Mouse (Mus musculus): ENCODE data around the gene Afap1.
A peak's percentile ranks its signal among the peaks of the same experiment; 100 is the strongest.

Afap1 gene

GRCm38 (mm10) chr5:35897147-35897546 lies 4.0 kb downstream of the Afap1 start:
- DNase-seq (ENCODE audit: low read depth), result no peak

DNA sequence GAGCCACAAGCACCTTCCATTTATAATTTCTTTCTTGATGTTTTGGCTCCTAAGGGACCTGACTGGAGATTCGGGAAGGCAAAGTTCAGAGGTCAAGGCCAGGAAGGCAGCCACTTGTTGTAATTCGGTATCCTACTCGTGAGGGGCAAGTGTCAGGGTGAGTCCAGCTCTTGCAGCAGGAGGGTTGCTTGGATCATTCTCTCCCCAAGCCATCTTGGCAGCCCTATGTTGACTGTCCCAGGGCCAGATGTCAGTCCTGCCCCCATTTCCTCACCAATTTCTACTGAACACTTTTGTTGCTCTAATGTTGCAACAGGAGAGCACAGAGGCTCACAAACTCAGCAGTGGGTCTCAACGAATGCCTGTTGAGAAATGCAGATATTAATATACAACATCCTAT lies 5.0 kb downstream of the Afap1 start:
- no peak for DNase-seq (ENCODE audit: low read depth)

DNA sequence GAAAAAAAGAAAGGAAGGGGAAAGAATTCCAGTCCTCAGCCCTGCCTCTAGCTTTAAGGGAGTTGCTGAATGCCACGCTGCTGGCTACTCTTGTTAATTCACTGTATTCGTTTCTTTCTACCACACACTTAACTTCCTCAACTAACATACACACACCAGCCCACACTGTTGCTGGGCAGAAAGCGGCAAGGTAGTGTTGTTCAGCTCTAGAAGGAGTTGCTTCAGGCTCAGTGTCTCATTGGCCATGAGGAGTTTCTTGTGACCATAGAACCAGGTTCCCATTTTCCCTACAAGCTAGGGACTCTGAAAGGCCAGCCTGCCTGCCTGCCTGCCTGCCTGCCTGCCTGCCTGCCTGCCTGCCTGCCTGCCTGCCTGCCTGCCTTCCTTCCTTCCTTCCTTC lies 5.9 kb downstream of the Afap1 start:
- no peak for DNase-seq (ENCODE audit: low read depth)

GRCm38 (mm10) chr5:35900401-35901225 lies 7.5 kb downstream of the Afap1 start:
- no peak for DNase-seq (ENCODE audit: low read depth)

GRCm38 (mm10) chr5:35901226-35901809 lies 8.2 kb downstream of the Afap1 start:
- DNase-seq (ENCODE audit: low read depth), result no peak

GRCm38 (mm10) chr5:35903456-35903855 lies 10.3 kb downstream of the Afap1 start:
- no peak for DNase-seq (ENCODE audit: low read depth)

GRCm38 (mm10) chr5:35905283-35905682 lies 12.2 kb downstream of the Afap1 start:
- DNase-seq (ENCODE audit: low read depth), result no peak

GRCm38 (mm10) chr5:35907090-35907489 lies 14.0 kb downstream of the Afap1 start:
- no peak for DNase-seq (ENCODE audit: low read depth)

DNA sequence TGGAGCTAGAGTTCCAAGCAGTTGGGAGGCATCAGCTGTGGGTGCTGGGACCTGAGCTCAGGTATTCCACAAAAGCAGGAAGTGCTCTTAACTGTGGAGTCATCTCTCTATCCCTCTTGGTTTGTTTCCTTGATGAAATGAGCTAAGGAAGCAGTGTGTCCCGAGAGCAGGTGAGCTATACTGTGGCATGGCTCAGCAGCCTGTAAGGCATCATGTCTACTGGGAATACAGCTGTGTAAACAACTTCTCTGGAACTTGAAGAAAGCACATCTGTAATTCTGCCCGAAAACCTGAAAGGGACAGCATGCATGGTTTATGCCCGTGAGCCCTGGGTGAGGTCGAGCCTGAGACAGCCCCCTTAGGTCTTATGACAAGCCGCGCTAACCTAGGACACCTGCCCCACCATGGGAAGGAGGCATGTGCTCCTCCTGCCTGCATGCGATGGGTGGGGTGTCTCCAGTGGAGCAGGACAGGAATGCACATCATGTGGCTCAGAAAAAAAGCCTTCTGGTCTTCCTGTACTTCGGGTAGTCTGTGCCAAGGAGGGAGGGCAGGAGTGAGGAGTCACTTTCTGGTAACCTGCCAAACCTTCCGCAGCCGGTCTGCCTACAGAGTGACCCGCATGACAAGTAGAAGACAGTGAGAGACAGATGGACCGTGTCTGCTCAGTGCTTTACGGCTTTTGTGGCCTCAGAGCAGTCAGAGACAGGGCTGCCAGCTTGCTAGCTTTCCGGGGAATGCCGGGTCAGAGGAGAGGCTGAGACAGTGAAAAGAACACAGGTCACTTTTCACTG lies 14.7 kb downstream of the Afap1 start:
- peak; percentile 77 for DNase-seq (ENCODE audit: low read depth)

- no peak for DNase-seq (ENCODE audit: low read depth)
These were observed 15.7 kb downstream of the Afap1 start for GRCm38 (mm10) chr5:35908626-35909443.

DNA sequence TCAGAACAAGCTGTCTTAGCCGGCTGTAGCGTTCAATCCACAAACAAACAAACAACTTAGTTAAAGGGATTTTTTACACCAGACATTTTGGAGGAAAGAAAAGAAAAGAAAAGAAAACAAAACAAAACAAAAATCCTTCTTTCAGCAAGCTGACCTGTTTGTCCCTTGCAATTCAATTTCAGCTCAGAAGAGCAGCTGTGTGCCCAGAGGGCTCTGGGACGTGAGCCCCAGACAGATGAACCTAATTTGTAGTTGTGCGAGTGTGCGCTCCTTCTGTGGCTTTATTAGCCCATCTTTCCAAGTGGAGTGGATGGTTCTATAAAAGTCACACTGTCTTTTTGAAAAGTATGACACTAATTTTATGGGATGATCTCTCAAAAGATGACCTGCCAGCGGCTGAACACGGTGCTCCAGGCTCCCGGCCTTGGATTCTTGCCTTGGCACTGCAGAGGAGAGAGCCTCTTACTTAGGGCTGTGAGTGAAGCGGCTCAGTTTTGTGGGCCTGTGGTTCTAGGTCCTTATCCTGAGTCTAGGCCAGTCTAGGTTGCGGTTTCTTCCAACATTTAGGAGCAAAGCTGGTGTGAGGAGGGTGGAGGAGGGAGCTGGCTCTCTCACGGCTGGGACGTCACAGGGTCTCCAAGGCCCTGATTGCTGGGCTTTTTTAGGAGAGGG lies 22.6 kb downstream of the Afap1 start:
- DNase-seq (ENCODE audit: low read depth), result no peak

DNA sequence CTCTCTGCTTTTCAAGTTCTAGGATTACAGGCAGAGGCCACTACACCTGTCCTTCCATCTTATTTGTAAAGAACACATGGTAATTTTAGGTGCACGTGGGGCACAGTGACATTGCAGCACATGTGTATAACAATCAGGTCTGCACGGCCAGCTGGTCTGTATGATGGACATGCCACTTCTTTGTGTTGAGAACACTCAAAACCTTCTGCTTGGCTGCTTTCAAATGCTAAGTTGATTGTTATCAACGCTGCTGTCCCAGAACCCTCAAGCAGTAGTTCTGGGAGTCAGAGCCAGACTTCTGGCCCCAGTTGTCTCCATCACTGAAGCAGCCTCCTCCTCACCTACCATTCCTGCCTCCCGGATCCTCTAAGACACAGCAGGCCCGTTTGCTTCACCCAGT lies 23.5 kb downstream of the Afap1 start:
- DNase-seq (ENCODE audit: low read depth), result no peak

DNA sequence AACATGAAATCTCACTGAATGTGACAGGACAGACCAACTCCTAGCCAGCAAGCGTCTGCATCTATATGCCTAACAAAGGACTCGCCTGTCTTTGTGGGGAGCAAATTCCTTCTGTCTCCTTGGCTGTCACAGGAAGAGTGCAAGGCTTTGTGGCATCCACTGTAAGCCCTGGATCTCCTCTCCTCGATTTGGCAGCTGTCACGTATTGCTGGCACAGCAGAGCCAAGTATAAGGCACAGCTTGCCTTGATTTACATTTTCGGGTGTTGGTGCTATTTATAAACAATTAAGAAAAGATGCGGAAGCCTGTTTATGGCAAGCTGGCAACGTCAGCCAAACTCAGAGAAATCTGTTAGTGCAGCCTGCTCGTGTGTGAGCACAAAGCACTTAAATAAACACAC lies 25.3 kb downstream of the Afap1 start:
- DNase-seq (ENCODE audit: low read depth), result no peak

GRCm38 (mm10) chr5:35920076-35920475 lies 27.0 kb downstream of the Afap1 start:
- DNase-seq (ENCODE audit: low read depth), result no peak

- DNase-seq (ENCODE audit: low read depth), result no peak
These were observed 27.4 kb downstream of the Afap1 start for GRCm38 (mm10) chr5:35920557-35920956.

- DNase-seq (ENCODE audit: low read depth), result no peak
These were observed 28.0 kb downstream of the Afap1 start for GRCm38 (mm10) chr5:35921141-35921540.

DNA sequence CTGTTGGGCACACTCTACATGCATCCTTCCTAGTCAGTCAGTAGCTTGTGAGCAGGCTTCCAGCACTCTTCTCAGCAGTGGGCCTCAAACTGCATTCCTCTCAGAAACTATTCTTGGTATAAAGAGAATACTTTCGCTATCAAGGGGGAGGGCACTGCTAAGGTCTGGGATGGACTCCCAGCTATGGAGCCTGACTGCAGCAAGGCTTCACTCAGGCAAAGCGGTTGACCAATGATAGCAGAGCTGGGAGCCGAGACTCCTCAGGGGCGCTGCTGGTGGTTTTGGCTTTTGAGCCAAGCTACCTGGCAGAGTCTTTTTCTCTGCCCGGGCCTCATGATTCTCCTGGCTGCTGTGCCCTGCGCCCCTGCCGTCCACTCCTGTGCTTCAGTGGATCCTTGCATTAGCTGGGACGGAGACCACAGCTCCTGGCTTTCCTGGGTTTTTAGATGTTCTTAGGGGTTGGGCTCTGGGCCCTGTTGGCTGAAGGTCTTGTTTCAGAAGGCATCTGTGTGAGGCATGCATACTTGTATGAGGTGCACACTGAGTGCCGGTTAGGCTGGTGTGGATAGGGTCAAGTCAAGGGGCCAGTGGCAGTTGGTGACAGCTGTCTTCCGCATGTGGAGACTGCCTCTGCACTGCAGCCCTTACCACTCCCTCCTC lies 28.6 kb downstream of the Afap1 start:
- peak; percentile 83 for DNase-seq (ENCODE audit: low read depth)

DNA sequence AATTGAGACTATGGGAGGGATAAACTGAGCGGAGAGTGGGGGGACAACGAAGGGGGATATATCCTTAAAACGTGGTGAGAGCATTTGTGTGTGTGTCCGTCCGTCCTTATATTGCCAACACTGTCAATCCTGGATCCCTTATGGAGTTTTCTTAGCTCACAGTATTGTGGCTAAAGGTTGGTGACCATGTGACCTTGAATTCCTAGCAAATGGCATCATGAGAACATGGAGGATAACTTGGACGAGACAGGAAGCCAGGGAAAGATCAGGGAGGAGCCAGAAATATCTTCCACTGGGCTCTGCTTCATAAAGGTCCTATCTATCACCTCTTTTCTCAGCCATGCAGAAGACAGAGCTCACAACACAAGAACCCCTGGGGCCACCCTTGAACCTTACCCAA lies 30.3 kb downstream of the Afap1 start:
- no peak for DNase-seq (ENCODE audit: low read depth)

DNA sequence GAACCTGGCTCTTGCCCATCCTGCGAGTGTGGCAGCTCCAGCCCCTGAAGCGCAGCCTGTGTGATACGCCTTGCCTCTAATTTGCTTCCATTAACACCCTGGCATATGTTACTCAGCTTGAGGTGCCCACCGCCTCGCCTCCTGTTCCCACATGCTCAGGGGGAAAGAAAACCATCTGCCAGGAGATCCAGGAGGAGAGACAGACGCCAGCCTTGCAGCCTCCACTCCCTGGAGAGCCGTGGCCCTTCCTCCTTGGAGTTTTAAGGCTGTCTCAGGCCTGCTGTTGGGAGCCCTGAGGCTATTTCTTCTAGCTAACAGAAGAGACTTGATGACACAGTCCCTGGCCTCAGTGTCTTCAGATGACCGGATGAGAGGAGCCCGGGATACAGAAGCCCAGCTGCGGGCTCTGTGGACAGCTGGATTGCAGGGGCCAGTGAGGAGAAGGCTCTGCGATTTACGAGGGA lies 32.1 kb downstream of the Afap1 start:
- no peak for DNase-seq (ENCODE audit: low read depth)

DNA sequence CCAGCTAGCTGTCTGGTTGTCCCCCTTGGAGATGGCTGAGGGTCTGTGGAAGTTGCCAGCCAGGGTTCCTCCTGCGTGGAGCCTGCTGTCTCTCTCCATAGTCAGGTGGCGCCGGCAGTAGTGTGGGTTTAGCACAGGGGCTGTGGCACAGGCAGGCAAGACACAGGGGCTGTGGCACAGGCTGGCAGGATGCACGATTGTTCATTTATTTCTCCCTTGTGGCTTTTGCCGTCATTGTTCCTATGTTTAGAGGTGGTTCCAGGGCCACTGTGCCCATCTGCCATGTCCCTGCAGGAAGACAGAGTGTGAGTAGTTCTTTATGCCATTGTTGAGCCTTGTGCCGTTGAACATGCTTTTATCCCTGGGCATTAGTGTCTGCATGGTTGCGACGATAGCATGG lies 33.4 kb downstream of the Afap1 start:
- no peak for DNase-seq (ENCODE audit: low read depth)

GRCm38 (mm10) chr5:35931296-35931695 lies 38.2 kb downstream of the Afap1 start:
- DNase-seq (ENCODE audit: low read depth), result no peak

Data from fibroblast of lung, adult 2 months (primary cell).